Mouse (Mus musculus) effector memory CD4-positive, alpha-beta T cell, adult 5 months (primary cell): ENCODE measurements around the gene Gm21119. TPM values are rescaled to one million over a fixed set of nuclear protein-coding genes. Genes with fewer than 3 reads are reported as not detected.

Source experiments
- polyA plus RNA-seq: library from polyadenylated mRNA; unstranded; fragments of 100-300 nt; shearing (Covaris generic); gene quantifications from one replicate; pipeline ENCODE4 v1.2.1, GENCODE M21; 2017

The Gm21119 gene
- 0.20 TPM for polyA plus RNA-seq

GRCm38 (mm10) chr8:20614619-20615018 is at the start of gene Gm21119:
Gene Gm21119, plus strand, starts transcription at chr8:20614919.

